Mouse (Mus musculus): ENCODE results near the gene Zbtb41. TPM values are rescaled to one million over a fixed set of nuclear protein-coding genes. Genes with fewer than 3 reads are reported as not detected.
A peak's percentile ranks its signal among the peaks of the same experiment; 100 is the strongest.

Gene Zbtb41
- polyA plus RNA-seq, 1 experiment: 0.02 TPM

DNA sequence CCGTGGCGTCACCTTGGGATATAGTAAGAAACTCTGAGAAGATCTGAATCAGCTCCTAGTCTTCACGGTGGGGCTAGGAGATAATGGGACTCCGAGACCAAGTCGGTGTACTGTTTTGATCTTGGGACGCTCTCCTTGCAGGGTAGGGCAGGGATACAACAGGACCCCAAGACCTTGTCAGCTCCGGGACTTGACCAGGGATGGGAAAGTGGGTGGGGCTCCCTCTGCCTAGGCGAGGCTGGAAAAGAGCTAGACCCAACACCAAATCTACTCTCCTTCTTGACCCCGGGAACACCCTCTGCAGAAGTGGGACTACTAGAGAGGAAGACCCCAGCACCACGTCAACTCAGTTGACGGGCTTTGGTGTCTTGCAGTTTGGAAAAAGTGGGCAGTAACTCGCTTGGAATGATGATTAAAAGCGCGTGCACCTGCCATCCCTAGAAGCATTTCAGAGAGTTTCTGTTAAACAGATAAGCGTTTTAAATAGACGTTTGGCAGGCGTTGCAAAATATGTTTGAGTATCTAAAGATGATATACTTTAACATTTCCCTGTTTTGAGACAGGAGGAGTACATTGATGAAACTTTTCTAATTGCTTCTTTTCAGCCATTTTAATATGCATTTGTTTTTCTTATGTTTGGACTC is 33.3 kb downstream of the Zbtb41 start:
- no peaks in the 10 kb centered on the region for H3K9me3 ChIP-seq (ENCODE audit: control insufficient read depth, low read length)
- no peak for TF ChIP-seq GATA1 (IDR thresholded peaks at IDR 0.05; ENCODE audit: low read length)
- TF ChIP-seq TAL1 (IDR thresholded peaks at IDR 0.05; ENCODE audit: low read length): no peak
- H3K4me3 ChIP-seq (replicated peaks): peak overlapping the region; percentile 74
- peaks cover 42% of the 10 kb centered on the region for H3K4me1 ChIP-seq (ENCODE audit: control insufficient read depth)
- no peaks in the 10 kb centered on the region for H3K27me3 ChIP-seq (ENCODE audit: control insufficient read depth)
- peaks cover 44% of the 10 kb centered on the region for H3K36me3 ChIP-seq (ENCODE audit: control insufficient read depth)

DNA sequence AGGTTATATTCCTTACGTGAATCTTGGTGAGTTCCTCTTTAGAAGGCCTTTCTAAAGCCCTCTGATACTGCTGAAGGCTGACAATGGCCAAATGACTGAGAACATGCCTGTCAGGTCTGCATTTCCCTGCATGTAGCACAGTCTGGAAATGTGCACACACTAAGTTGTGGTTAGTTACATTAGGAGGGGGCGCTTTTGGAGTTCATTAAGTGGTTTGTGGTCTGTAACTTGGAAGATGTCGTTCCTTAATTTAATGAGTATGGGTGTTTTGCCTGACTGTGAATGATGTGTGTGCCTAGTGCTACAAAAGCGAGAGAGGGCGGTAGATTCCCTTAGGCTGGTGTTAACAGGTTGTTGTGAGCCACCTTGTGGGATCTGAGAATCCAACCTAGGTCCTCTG is 38.7 kb downstream of the Zbtb41 start:
- peak overlapping the region; percentile 38 for H3K4me3 ChIP-seq (replicated peaks)
- peaks cover 98% of the 10 kb centered on the region for H3K36me3 ChIP-seq (ENCODE audit: control insufficient read depth)
- no peaks in the 10 kb centered on the region for H3K9me3 ChIP-seq (ENCODE audit: control insufficient read depth, low read length)
- H3K27me3 ChIP-seq (ENCODE audit: control insufficient read depth): no peaks in the 10 kb centered on the region
- peaks cover 43% of the 10 kb centered on the region for H3K4me1 ChIP-seq (ENCODE audit: control insufficient read depth)
- TF ChIP-seq TAL1 (IDR thresholded peaks at IDR 0.05; ENCODE audit: low read length) (no peak), GATA1 (IDR thresholded peaks at IDR 0.05; ENCODE audit: low read length) (no peak)

DNA sequence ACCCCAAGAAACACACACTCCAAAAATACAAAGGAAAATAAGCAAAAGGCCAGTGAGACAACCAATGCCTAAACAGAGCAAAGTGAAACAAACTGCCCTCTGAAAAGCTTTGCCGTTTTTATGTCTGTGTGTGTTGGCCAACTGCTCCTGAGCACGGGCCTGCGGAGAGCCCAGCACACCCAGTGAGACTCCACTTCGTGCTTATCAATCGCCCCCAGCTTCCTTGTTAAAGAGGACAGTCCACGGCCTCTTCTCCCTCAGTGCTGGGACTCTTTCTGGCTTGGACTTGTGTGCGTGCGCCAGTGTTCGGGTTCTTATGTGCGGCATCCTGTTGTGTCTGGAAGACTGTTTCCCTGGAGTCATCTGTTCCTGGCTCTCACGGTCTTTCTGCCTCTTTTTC is 43.8 kb downstream of the Zbtb41 start:
- Histone ChIP-seq H3K27me3 (ENCODE audit: control insufficient read depth) (no peaks in the 10 kb centered on the region), H3K4me3 (replicated peaks) (no peak overlapping the region), H3K4me1 (ENCODE audit: control insufficient read depth) (peaks cover 14% of the 10 kb centered on the region), H3K36me3 (ENCODE audit: control insufficient read depth) (peaks cover 98% of the 10 kb centered on the region), H3K9me3 (ENCODE audit: control insufficient read depth, low read length) (no peaks in the 10 kb centered on the region)
- TF ChIP-seq GATA1 (IDR thresholded peaks at IDR 0.05; ENCODE audit: low read length) (no peak), TAL1 (IDR thresholded peaks at IDR 0.05; ENCODE audit: low read length) (no peak)

DNA sequence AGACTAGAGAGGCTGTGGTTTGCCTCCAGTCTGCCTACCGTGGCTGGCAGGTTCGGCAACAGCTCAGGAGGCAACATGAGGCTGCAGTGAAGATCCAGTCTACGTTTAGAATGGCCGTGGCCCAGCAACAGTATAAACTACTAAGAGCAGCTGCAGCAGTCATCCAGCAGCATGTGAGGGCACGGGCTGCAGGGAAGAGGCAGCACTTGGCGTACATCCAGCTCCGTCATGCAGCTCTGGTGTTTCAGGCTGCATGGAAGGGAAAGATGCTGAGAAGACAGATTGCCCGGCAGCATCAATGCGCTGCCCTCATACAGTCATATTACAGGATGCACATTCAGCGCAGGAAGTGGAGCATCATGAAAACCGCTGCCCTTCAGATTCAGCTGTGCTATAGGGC is 56.8 kb downstream of the Zbtb41 start:
- TF ChIP-seq GATA1 (IDR thresholded peaks at IDR 0.05; ENCODE audit: low read length) (no peak), TAL1 (IDR thresholded peaks at IDR 0.05; ENCODE audit: low read length) (no peak)
- Histone ChIP-seq H3K9me3 (ENCODE audit: control insufficient read depth, low read length) (no peaks in the 10 kb centered on the region), H3K27me3 (ENCODE audit: control insufficient read depth) (no peaks in the 10 kb centered on the region), H3K4me1 (ENCODE audit: control insufficient read depth) (no peaks in the 10 kb centered on the region), H3K36me3 (ENCODE audit: control insufficient read depth) (peaks cover 100% of the 10 kb centered on the region), H3K4me3 (replicated peaks) (no peak overlapping the region)

DNA sequence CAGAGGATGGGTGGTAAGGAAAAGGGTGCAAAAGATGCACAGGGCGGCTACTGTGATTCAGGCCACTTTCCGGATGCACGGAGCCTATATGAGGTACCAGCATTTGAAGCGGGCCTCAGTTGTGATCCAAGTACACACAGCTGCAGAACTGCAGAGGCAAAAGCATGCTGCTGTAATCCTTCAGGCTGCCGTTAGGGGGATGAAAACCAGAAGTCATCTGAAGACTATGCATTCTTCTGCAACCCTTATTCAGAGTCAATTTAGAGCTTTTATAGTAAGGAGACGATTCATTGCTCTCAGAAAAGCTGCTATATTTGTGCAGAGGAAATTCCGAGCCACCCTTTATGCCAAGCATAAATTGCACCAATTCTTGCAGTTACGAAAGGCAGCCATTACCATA is 58.2 kb downstream of the Zbtb41 start:
- Histone ChIP-seq H3K36me3 (ENCODE audit: control insufficient read depth) (peaks cover 100% of the 10 kb centered on the region), H3K4me3 (replicated peaks) (no peak overlapping the region), H3K27me3 (ENCODE audit: control insufficient read depth) (no peaks in the 10 kb centered on the region), H3K9me3 (ENCODE audit: control insufficient read depth, low read length) (no peaks in the 10 kb centered on the region), H3K4me1 (ENCODE audit: control insufficient read depth) (no peaks in the 10 kb centered on the region)
- TF ChIP-seq TAL1 (IDR thresholded peaks at IDR 0.05; ENCODE audit: low read length) (no peak), GATA1 (IDR thresholded peaks at IDR 0.05; ENCODE audit: low read length) (no peak)

DNA sequence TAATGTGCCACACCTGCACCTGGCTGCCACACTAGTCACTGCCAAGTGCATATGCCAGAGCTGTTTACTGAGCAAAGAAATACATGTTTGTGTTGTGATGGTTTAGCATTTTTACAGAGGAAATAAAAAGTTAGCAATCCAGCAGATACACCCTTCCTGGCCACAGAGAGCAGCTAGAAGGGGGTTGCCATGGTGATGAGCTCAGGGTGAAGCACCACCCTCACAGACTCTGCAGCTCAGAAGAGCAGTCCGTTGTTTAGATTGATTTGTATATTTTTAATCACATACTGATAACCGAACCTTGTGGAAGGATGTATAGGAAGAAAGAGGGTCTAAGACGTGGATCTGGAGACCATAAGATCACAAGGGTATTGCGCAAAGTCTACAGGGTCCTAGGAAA is 59.1 kb downstream of the Zbtb41 start:
- Histone ChIP-seq H3K36me3 (ENCODE audit: control insufficient read depth) (peaks cover 100% of the 10 kb centered on the region), H3K4me1 (ENCODE audit: control insufficient read depth) (no peaks in the 10 kb centered on the region), H3K4me3 (replicated peaks) (no peak overlapping the region), H3K27me3 (ENCODE audit: control insufficient read depth) (no peaks in the 10 kb centered on the region), H3K9me3 (ENCODE audit: control insufficient read depth, low read length) (no peaks in the 10 kb centered on the region)
- no peak for TF ChIP-seq GATA1 (IDR thresholded peaks at IDR 0.05; ENCODE audit: low read length)
- TF ChIP-seq TAL1 (IDR thresholded peaks at IDR 0.05; ENCODE audit: low read length): no peak

DNA sequence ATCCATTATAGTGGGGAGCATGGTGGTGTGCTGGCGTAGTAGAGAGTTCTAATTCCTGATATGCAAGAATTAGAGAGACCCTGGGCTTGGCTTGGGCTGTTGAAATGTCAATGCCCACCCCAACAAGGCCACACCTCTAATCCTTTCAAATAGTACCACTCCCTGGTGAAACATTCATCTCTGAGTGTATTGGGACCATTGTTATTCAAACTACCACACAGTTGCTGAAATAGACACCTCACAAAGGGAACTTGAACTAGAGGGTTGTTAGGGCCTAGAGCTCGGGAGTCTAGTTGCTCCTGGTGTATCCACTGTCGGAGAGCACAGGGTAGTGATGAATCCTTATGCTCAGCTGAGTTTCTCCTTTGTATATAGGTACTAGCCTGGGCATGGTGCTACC is 72.5 kb downstream of the Zbtb41 start:
- Histone ChIP-seq H3K27me3 (ENCODE audit: control insufficient read depth) (no peaks in the 10 kb centered on the region), H3K4me1 (ENCODE audit: control insufficient read depth) (no peaks in the 10 kb centered on the region), H3K9me3 (ENCODE audit: control insufficient read depth, low read length) (no peaks in the 10 kb centered on the region), H3K4me3 (replicated peaks) (no peak overlapping the region), H3K36me3 (ENCODE audit: control insufficient read depth) (peaks cover 69% of the 10 kb centered on the region)
- TF ChIP-seq GATA1 (IDR thresholded peaks at IDR 0.05; ENCODE audit: low read length): no peak
- TF ChIP-seq TAL1 (IDR thresholded peaks at IDR 0.05; ENCODE audit: low read length): no peak

DNA sequence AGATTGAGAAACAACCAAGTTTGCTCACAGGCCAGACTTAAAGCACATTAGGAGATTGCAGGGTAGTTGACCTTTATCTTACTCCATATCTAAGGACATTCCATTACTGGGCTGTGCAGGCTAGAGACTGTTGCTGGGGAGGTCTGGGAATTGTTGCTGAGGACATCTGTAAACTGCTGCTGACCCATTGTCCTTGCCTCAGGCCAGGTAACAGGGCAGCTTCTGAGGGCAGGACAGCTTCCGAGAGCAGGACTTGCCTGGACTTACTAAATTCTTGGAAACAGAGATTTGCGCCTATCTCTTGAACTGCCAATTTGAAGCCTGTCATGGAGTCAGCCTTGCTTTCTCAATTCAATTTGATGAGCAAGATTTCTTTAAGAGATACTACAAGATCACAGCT is 73.3 kb downstream of the Zbtb41 start:
- Histone ChIP-seq H3K36me3 (ENCODE audit: control insufficient read depth) (peaks cover 61% of the 10 kb centered on the region), H3K9me3 (ENCODE audit: control insufficient read depth, low read length) (no peaks in the 10 kb centered on the region), H3K4me1 (ENCODE audit: control insufficient read depth) (no peaks in the 10 kb centered on the region), H3K4me3 (replicated peaks) (no peak overlapping the region), H3K27me3 (ENCODE audit: control insufficient read depth) (no peaks in the 10 kb centered on the region)
- TF ChIP-seq TAL1 (IDR thresholded peaks at IDR 0.05; ENCODE audit: low read length) (no peak), GATA1 (IDR thresholded peaks at IDR 0.05; ENCODE audit: low read length) (no peak)

DNA sequence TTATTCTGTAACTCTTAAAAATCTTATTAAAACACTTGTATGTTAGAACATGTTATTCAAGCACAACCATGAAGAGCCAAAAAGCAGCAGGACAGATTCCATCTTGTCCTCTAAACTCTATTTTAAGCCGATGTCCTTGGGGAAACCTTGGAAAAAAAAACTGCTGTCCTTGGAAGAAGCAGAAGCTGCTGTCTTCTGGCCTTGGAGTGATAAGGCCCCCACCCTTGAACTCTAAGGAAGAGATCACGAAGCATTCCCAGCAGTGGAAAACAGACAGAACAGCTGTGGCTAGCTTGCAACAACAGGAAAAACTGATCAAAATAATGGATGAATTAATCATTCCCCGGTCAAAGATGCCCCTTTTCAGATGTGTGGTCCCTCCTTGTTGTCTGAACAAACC is 74.1 kb downstream of the Zbtb41 start:
- H3K9me3 ChIP-seq (ENCODE audit: control insufficient read depth, low read length): no peaks in the 10 kb centered on the region

DNA sequence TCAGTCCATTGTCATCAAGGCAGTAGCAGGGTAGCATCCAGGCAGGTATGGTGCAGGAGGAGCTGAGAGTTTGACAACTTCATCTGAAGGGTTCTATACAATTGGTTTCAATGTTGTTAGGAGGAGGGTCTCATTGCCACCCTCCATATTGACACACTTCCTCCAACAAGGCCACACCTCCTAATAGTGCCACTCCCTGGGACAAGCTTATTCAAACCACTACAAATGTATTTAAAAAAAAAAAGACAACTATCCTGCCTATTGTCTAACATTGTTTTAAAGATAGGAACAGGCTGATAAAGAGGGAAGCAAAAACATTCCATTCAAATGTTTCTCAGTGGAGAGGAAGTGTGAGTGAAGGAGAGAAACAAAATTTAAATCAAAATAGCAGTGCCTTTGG is 77.7 kb downstream of the Zbtb41 start:
- Histone ChIP-seq H3K4me3 (replicated peaks) (no peak overlapping the region), H3K36me3 (ENCODE audit: control insufficient read depth) (peaks cover 18% of the 10 kb centered on the region), H3K27me3 (ENCODE audit: control insufficient read depth) (no peaks in the 10 kb centered on the region), H3K4me1 (ENCODE audit: control insufficient read depth) (no peaks in the 10 kb centered on the region), H3K9me3 (ENCODE audit: control insufficient read depth, low read length) (no peaks in the 10 kb centered on the region)
- no peak for TF ChIP-seq TAL1 (IDR thresholded peaks at IDR 0.05; ENCODE audit: low read length)
- TF ChIP-seq GATA1 (IDR thresholded peaks at IDR 0.05; ENCODE audit: low read length): no peak

More for the DNA sequence above, 74.1 kb downstream of the Zbtb41 start:
- peaks cover 53% of the 10 kb centered on the region for H3K36me3 ChIP-seq (ENCODE audit: control insufficient read depth)
- no peak overlapping the region for H3K4me3 ChIP-seq (replicated peaks)
- no peaks in the 10 kb centered on the region for H3K27me3 ChIP-seq (ENCODE audit: control insufficient read depth)
- no peak for TF ChIP-seq GATA1 (IDR thresholded peaks at IDR 0.05; ENCODE audit: low read length)
- no peak for TF ChIP-seq TAL1 (IDR thresholded peaks at IDR 0.05; ENCODE audit: low read length)
- no peaks in the 10 kb centered on the region for H3K4me1 ChIP-seq (ENCODE audit: control insufficient read depth)

All from erythroblast, embryonic 14.5 days (primary cell).